Mouse (Mus musculus) testis, postnatal 14 days (tissue): ENCODE measurements around the gene Sugp1.

ENCODE experiments used
- DNase-seq: peaks from one replicate; pipeline ENCODE4 v3.0.0; 2021; ENCODE audit warnings: low spot score

The Sugp1 gene

GRCm38 (mm10) chr8:70111192-70111795 is 68.7 kb downstream of the Sugp1 start:
- DNase-seq = no peak

- no peak for DNase-seq
Observed at GRCm38 (mm10) chr8:70112401-70113016, 69.9 kb downstream of the Sugp1 start.

- DNase-seq = no peak
Observed at GRCm38 (mm10) chr8:70114488-70114887, 71.9 kb downstream of the Sugp1 start.

- DNase-seq = no peak
Observed at GRCm38 (mm10) chr8:70114892-70115291, 72.3 kb downstream of the Sugp1 start.

- no peak for DNase-seq
Observed at GRCm38 (mm10) chr8:70117611-70118010, 75.0 kb downstream of the Sugp1 start.

- no peak for DNase-seq
Observed at GRCm38 (mm10) chr8:70118726-70119700, 76.4 kb downstream of the Sugp1 start.

GRCm38 (mm10) chr8:70120667-70121066 is 78.1 kb downstream of the Sugp1 start, which contains the start of gene Ncan:
Gene Ncan, minus strand, starts transcription at chr8:70120873.
- peak; percentile 78 for DNase-seq
